Mouse (Mus musculus) midbrain, embryonic 15.5 days (tissue): ENCODE data around the gene Nkiras1. TPM values are rescaled to one million over a fixed set of nuclear protein-coding genes. Genes with fewer than 3 reads are reported as not detected.

ENCODE experiments used
- ATAC-seq: fragments of 200-750 bp; cut with Nextera tagmentation; replicated peaks from 2 replicates; pipeline ENCODE4 v1.8.0; 2017; ENCODE audit warnings: moderate TSS enrichment
- H3K27ac ChIP-seq: fragments of 300-500 bp; sonication (generic); 2 replicates; pipeline ENCODE4 v1.5.1; 2015; ENCODE audit warnings: mild to moderate bottlenecking, inconsistent platforms
- H3K27me3 ChIP-seq: fragments of 300-500 bp; sonication (generic); replicated peaks from 2 replicates; pipeline ENCODE4 v1.6.1; 2015; ENCODE audit warnings: inconsistent platforms
- H3K36me3 ChIP-seq: fragments of 300-500 bp; sonication (generic); replicated peaks from 2 replicates; pipeline ENCODE4 v1.6.1; 2015; ENCODE audit warnings: inconsistent platforms
- H3K4me1 ChIP-seq: fragments of 300-500 bp; sonication (generic); 2 replicates; pipeline ENCODE4 v1.6.1; 2015; ENCODE audit warnings: inconsistent platforms
- H3K4me2 ChIP-seq: fragments of 300-500 bp; sonication (generic); 2 replicates; pipeline ENCODE4 v1.6.1; 2015; ENCODE audit warnings: inconsistent platforms, mild to moderate bottlenecking, moderate library complexity
- H3K4me3 ChIP-seq: fragments of 300-500 bp; sonication (generic); 2 replicates; pipeline ENCODE4 v1.5.1; 2015; ENCODE audit warnings: mild to moderate bottlenecking, inconsistent platforms
- H3K9ac ChIP-seq: fragments of 300-500 bp; sonication (generic); 2 replicates; pipeline ENCODE4 v1.6.1; 2015; ENCODE audit warnings: mild to moderate bottlenecking, inconsistent platforms
- H3K9me3 ChIP-seq: fragments of 300-500 bp; sonication (generic); 2 replicates; pipeline ENCODE4 v1.6.1; 2016; ENCODE audit warnings: inconsistent platforms
- WGBS: fragments of 180-500 bp; shearing (Covaris S2); methylation state at CpG from one replicate; pipeline ENCODE4 v1.1.7; 2015; ENCODE audit warnings: mixed read lengths; 5-methylcytosine and 5-hydroxymethylcytosine counted together
- polyA plus RNA-seq: library from polyadenylated mRNA; unstranded; fragments of >200 nt; fragmentation: Nextera tagmentation; extraction: Ambion mirVana; gene quantifications from 2 replicates; pipeline ENCODE4 v1.2.1, GENCODE M21; 2015

The Nkiras1 gene
- polyA plus RNA-seq, 1 experiment from 2014 or later: 45.3 TPM

- WGBS: 97% methylated on average over 2 of the region's 2 CpGs
Measured at GRCm38 (mm10) chr14:18286441-18286840, 15.5 kb downstream of the Nkiras1 start.

GRCm38 (mm10) chr14:18287391-18287790 is 16.5 kb downstream of the Nkiras1 start:
- 90% methylated on average over 2 of the region's 2 CpGs for WGBS
- H3K27me3 ChIP-seq: no peaks in the 10 kb centered on the region
- no peak overlapping the region for H3K27ac ChIP-seq
- no peak overlapping the region for H3K4me3 ChIP-seq
- ATAC-seq: no peak
- no peak overlapping the region for H3K9ac ChIP-seq
- H3K4me1 ChIP-seq: no peaks in the 10 kb centered on the region
- H3K4me2 ChIP-seq: no peak overlapping the region
- H3K9me3 ChIP-seq: no peaks in the 10 kb centered on the region
- no peaks in the 10 kb centered on the region for H3K36me3 ChIP-seq

More at GRCm38 (mm10) chr14:18286441-18286840, 15.5 kb downstream of the Nkiras1 start:
- no peak overlapping the region for H3K4me2 ChIP-seq
- H3K4me3 ChIP-seq: no peak overlapping the region
- no peak overlapping the region for H3K27ac ChIP-seq
- no peaks in the 10 kb centered on the region for H3K36me3 ChIP-seq
- H3K9ac ChIP-seq: no peak overlapping the region
- H3K9me3 ChIP-seq: no peaks in the 10 kb centered on the region
- no peak for ATAC-seq
- H3K27me3 ChIP-seq: no peaks in the 10 kb centered on the region
- no peaks in the 10 kb centered on the region for H3K4me1 ChIP-seq

- no peak for ATAC-seq
- WGBS: 95% methylated on average over 3 of the region's 3 CpGs
- no peak overlapping the region for H3K27ac ChIP-seq
- H3K4me3 ChIP-seq: no peak overlapping the region
- no peaks in the 10 kb centered on the region for H3K4me1 ChIP-seq
- no peak overlapping the region for H3K4me2 ChIP-seq
- H3K36me3 ChIP-seq: no peaks in the 10 kb centered on the region
- H3K27me3 ChIP-seq: no peaks in the 10 kb centered on the region
- no peaks in the 10 kb centered on the region for H3K9me3 ChIP-seq
- H3K9ac ChIP-seq: no peak overlapping the region
Measured at GRCm38 (mm10) chr14:18292111-18292510, 21.2 kb downstream of the Nkiras1 start.

- no peaks in the 10 kb centered on the region for H3K36me3 ChIP-seq
- 87% methylated on average over 3 of the region's 3 CpGs for WGBS
- no peak for ATAC-seq
Measured at GRCm38 (mm10) chr14:18292578-18292977, 21.6 kb downstream of the Nkiras1 start.

GRCm38 (mm10) chr14:18297441-18297840 is 26.5 kb downstream of the Nkiras1 start:
- no peak overlapping the region for H3K4me2 ChIP-seq
- H3K9ac ChIP-seq: no peak overlapping the region
- no peak overlapping the region for H3K4me3 ChIP-seq
- 91% methylated on average over 2 of the region's 2 CpGs for WGBS
- no peaks in the 10 kb centered on the region for H3K36me3 ChIP-seq
- no peak overlapping the region for H3K27ac ChIP-seq
- 0 out of 2 replicates have a peak, but pooled peaks cover 5% of the 10 kb centered on the region for H3K4me1 ChIP-seq
- ATAC-seq: no peak
- no peaks in the 10 kb centered on the region for H3K27me3 ChIP-seq
- no peaks in the 10 kb centered on the region for H3K9me3 ChIP-seq

More at GRCm38 (mm10) chr14:18292578-18292977, 21.6 kb downstream of the Nkiras1 start:
- no peak overlapping the region for H3K4me3 ChIP-seq
- no peak overlapping the region for H3K27ac ChIP-seq
- H3K4me2 ChIP-seq: no peak overlapping the region
- H3K27me3 ChIP-seq: no peaks in the 10 kb centered on the region
- no peak overlapping the region for H3K9ac ChIP-seq
- H3K4me1 ChIP-seq: no peaks in the 10 kb centered on the region
- H3K9me3 ChIP-seq: no peaks in the 10 kb centered on the region

- WGBS: 95% methylated on average over 2 of the region's 2 CpGs
- Histone ChIP-seq H3K36me3 (no peaks in the 10 kb centered on the region), H3K4me1 (0 out of 2 replicates have a peak, but pooled peaks cover 7% of the 10 kb centered on the region), H3K9me3 (no peaks in the 10 kb centered on the region), H3K9ac (no peak overlapping the region), H3K27me3 (no peaks in the 10 kb centered on the region), H3K4me3 (no peak overlapping the region), H3K27ac (no peak overlapping the region), H3K4me2 (no peak overlapping the region)
- no peak for ATAC-seq
Measured at GRCm38 (mm10) chr14:18298874-18299273, 27.9 kb downstream of the Nkiras1 start.

- Histone ChIP-seq H3K36me3 (no peaks in the 10 kb centered on the region), H3K27ac (no peak overlapping the region), H3K4me1 (peaks cover 7% of the 10 kb centered on the region; the same call in 1 of the 2 replicates), H3K9me3 (no peaks in the 10 kb centered on the region), H3K4me3 (no peak overlapping the region), H3K27me3 (no peaks in the 10 kb centered on the region), H3K4me2 (no peak overlapping the region), H3K9ac (no peak overlapping the region)
- WGBS: 100% methylated on average over 2 of the region's 2 CpGs
- ATAC-seq: no peak
Measured at GRCm38 (mm10) chr14:18300676-18301075, 29.7 kb downstream of the Nkiras1 start.

- Histone ChIP-seq H3K4me1 (peaks cover 7% of the 10 kb centered on the region; the same call in 1 of the 2 replicates), H3K27me3 (no peaks in the 10 kb centered on the region), H3K27ac (no peak overlapping the region), H3K4me2 (no peak overlapping the region), H3K4me3 (no peak overlapping the region), H3K9ac (no peak overlapping the region), H3K36me3 (no peaks in the 10 kb centered on the region), H3K9me3 (no peaks in the 10 kb centered on the region)
- no peak for ATAC-seq
- WGBS: 91% methylated on average over 3 of the region's 3 CpGs
Measured at GRCm38 (mm10) chr14:18301591-18301990, 30.7 kb downstream of the Nkiras1 start.

- H3K36me3 ChIP-seq: no peaks in the 10 kb centered on the region
- WGBS: 87% methylated on average over 3 of the region's 3 CpGs
- no peak overlapping the region for H3K4me2 ChIP-seq
- H3K27me3 ChIP-seq: no peaks in the 10 kb centered on the region
- H3K4me1 ChIP-seq: peaks cover 7% of the 10 kb centered on the region; the same call in 1 of the 2 replicates
- no peak overlapping the region for H3K9ac ChIP-seq
- H3K4me3 ChIP-seq: no peak overlapping the region
- no peak for ATAC-seq
- H3K9me3 ChIP-seq: no peaks in the 10 kb centered on the region
- no peak overlapping the region for H3K27ac ChIP-seq
Measured at GRCm38 (mm10) chr14:18302750-18303149, 31.8 kb downstream of the Nkiras1 start.

- Histone ChIP-seq H3K9ac (no peak overlapping the region), H3K4me1 (peaks cover 7% of the 10 kb centered on the region; the same call in 1 of the 2 replicates), H3K9me3 (no peaks in the 10 kb centered on the region), H3K36me3 (no peaks in the 10 kb centered on the region), H3K27ac (no peak overlapping the region), H3K4me2 (no peak overlapping the region), H3K27me3 (no peaks in the 10 kb centered on the region), H3K4me3 (no peak overlapping the region)
- 81% methylated on average over 4 of the region's 4 CpGs for WGBS
- ATAC-seq: peak; percentile 26; the same call in 1 of the 2 replicates
Measured at GRCm38 (mm10) chr14:18303262-18303661, 32.3 kb downstream of the Nkiras1 start.

GRCm38 (mm10) chr14:18304165-18304564 is 33.2 kb downstream of the Nkiras1 start:
- H3K9ac ChIP-seq: no peak overlapping the region
- no peaks in the 10 kb centered on the region for H3K9me3 ChIP-seq
- no peak overlapping the region for H3K4me3 ChIP-seq
- H3K4me1 ChIP-seq: peaks cover 7% of the 10 kb centered on the region; the same call in 1 of the 2 replicates
- H3K27ac ChIP-seq: no peak overlapping the region
- ATAC-seq: no peak
- H3K36me3 ChIP-seq: no peaks in the 10 kb centered on the region
- 91% methylated on average over 5 of the region's 5 CpGs for WGBS
- H3K27me3 ChIP-seq: no peaks in the 10 kb centered on the region
- no peak overlapping the region for H3K4me2 ChIP-seq

GRCm38 (mm10) chr14:18317457-18318411 is 46.8 kb downstream of the Nkiras1 start:
- no peak for ATAC-seq
- 85% methylated on average over 11 of the region's 11 CpGs for WGBS
- H3K9me3 ChIP-seq: no peaks in the 10 kb centered on the region
- no peak overlapping the region for H3K4me2 ChIP-seq
- H3K36me3 ChIP-seq: no peaks in the 10 kb centered on the region
- no peak overlapping the region for H3K4me3 ChIP-seq
- H3K9ac ChIP-seq: no peak overlapping the region
- H3K4me1 ChIP-seq: no peaks in the 10 kb centered on the region
- H3K27ac ChIP-seq: no peak overlapping the region
- no peaks in the 10 kb centered on the region for H3K27me3 ChIP-seq
